Mouse (Mus musculus) embryonic facial prominence, embryonic 11.5 days (tissue): ENCODE data around the gene Glis3. TPM values are rescaled to one million over a fixed set of nuclear protein-coding genes. Genes with fewer than 3 reads are reported as not detected.

Source experiments
- ATAC-seq: fragments of 200-750 bp; cut with Nextera tagmentation; replicated peaks from 2 replicates; pipeline ENCODE4 v1.8.0; 2017; ENCODE audit warnings: low read depth; ENCODE audit not compliant: insufficient number of reproducible peaks, low FRiP score, low TSS enrichment
- DNase-seq: peaks from one replicate; pipeline ENCODE4 v3.0.0-alpha.2; 2015; ENCODE audit warnings: low spot score
- H3K27ac ChIP-seq: fragments of 300-500 bp; sonication (generic); replicated peaks from 2 replicates; pipeline ENCODE4 v1.5.1; 2014; ENCODE audit warnings: mild to moderate bottlenecking, low read depth, low read length, control low read depth
- H3K27me3 ChIP-seq: fragments of 300-500 bp; sonication (generic); 2 replicates; pipeline ENCODE4 v1.6.1; 2014; ENCODE audit warnings: mild to moderate bottlenecking, low read length, moderate library complexity, mixed read lengths; ENCODE audit not compliant: control insufficient read depth, insufficient read depth
- H3K36me3 ChIP-seq: fragments of 300-500 bp; sonication (generic); replicated peaks from 2 replicates; pipeline ENCODE4 v1.6.1; 2014; ENCODE audit warnings: low read depth, mild to moderate bottlenecking, low read length, moderate library complexity, mixed read lengths; ENCODE audit not compliant: control insufficient read depth, insufficient read depth
- H3K4me1 ChIP-seq: fragments of 300-500 bp; sonication (generic); 2 replicates; pipeline ENCODE4 v1.6.1; 2014; ENCODE audit warnings: low read length, mixed read lengths; ENCODE audit not compliant: control insufficient read depth, insufficient read depth
- H3K4me2 ChIP-seq: fragments of 300-500 bp; sonication (generic); 2 replicates; pipeline ENCODE4 v1.6.1; 2014; ENCODE audit warnings: low read depth, mild to moderate bottlenecking, control low read depth, low read length, moderate library complexity
- H3K4me3 ChIP-seq: fragments of 300-500 bp; sonication (generic); 2 replicates; pipeline ENCODE4 v1.5.1; 2014; ENCODE audit warnings: low read depth, low read length, control low read depth
- H3K9ac ChIP-seq: fragments of 300-500 bp; sonication (generic); replicated peaks from 2 replicates; pipeline ENCODE4 v1.6.1; 2014; ENCODE audit warnings: mild to moderate bottlenecking, control low read depth, low read length
- H3K9me3 ChIP-seq: fragments of 300-500 bp; sonication (generic); replicated peaks from 2 replicates; pipeline ENCODE4 v1.6.1; 2016; ENCODE audit warnings: mild to moderate bottlenecking, low read length, inconsistent platforms, mixed read lengths; ENCODE audit not compliant: control insufficient read depth
- WGBS: fragments of 180-500 bp; shearing (Covaris S2); extraction: QIAGEN DNeasy Blood & Tissue Kit; methylation state at CpG from one replicate; pipeline ENCODE4 v1.1.7; 2014; 5-methylcytosine and 5-hydroxymethylcytosine counted together
- polyA plus RNA-seq: library from polyadenylated mRNA; unstranded; fragments of >200 nt; fragmentation: Nextera tagmentation; extraction: Ambion mirVana; gene quantifications from 2 replicates; pipeline ENCODE4 v1.2.1, GENCODE M21; 2014

Gene Glis3
- polyA plus RNA-seq, 1 experiment from 2014 or later, result 2.0 TPM

DNA sequence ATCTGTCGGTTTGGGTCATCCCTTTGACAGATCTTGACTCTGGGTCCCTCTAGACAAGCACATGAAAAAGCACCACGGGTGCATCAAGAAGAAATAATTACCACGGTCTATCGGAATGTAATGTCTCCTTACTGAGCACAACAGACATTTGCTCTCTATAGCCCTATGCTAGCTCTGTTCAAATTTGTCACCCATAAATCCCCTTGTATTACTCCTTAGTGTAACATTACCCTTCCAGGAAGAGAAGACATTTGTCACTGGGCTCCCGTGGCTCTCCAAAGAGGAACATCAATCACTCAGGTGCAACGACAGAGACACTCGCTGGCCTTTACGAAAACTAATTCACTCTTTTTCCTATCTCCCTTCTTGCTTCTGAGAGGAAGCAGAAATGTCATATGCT, 413.0 kb downstream of the Glis3 start:
- no peak overlapping the region for H3K4me2 ChIP-seq
- H3K27me3 ChIP-seq, result no peaks in the 10 kb centered on the region
- DNase-seq (no peak), ATAC-seq (no peak)
- H3K36me3 ChIP-seq, result no peaks in the 10 kb centered on the region
- H3K27ac ChIP-seq, result no peak overlapping the region
- 85% methylated on average over 8 of the region's 8 CpGs for WGBS
- no peak overlapping the region for H3K4me3 ChIP-seq
- no peaks in the 10 kb centered on the region for H3K9me3 ChIP-seq
- no peak overlapping the region for H3K9ac ChIP-seq
- no peaks in the 10 kb centered on the region for H3K4me1 ChIP-seq

DNA sequence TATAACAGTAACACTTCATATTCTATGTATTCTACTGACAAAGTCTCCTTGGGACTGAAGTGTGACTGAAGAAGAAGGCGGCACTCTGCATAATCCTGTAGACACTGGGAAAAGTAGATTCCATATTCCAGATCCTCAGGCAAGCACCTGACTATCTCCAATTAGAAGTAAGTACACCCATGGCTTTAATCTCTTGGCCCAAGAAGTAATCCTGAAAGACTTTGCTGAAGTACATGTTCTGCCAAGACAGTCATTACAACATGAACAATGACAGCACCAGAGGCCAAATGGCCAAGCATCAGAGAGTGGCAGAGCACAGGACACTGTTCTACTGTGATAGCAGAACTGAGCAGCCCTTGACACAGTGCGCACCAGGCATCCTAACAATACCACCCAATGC, 414.1 kb downstream of the Glis3 start:
- Histone ChIP-seq H3K27me3 (no peaks in the 10 kb centered on the region), H3K9me3 (no peaks in the 10 kb centered on the region), H3K4me2 (no peak overlapping the region), H3K27ac (no peak overlapping the region), H3K9ac (no peak overlapping the region), H3K4me3 (no peak overlapping the region), H3K36me3 (no peaks in the 10 kb centered on the region), H3K4me1 (no peaks in the 10 kb centered on the region)
- DNase-seq (no peak), ATAC-seq (no peak)
- 91% methylated on average over 2 of the region's 2 CpGs for WGBS

DNA sequence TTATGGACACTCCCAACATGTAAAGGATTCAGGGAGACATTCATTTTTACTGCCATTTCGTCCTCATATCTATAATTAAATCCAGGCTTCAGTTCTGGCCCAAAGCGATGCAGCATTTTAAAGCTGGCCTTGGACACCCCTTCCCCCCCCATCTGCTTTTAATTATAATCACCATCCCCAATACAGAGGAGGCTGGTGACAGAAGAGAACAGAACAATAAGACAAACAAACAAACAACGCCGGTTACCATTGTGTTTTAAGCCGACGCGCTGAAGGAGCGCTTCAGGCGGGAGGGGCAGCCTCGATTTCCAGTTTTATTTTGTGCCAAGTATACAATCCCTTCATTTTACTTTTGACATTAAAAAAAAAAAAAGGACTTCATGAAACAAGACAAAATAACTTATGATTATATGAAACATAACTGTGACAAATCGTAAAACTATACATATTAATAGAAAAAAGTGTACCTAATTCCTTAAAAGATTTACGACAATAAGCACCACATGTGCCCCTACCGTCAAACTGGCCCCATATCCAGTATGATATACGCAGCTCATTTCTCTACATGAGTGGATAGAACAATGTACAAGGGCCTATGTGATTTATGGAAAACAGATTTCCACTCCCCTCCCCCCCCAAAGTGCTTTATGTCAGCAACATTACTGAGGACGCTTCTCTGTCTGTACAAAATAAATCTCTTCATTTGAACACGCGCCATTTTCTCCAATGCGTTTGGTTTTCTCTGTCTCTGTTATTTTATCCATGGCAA, 420.8 kb downstream of the Glis3 start:
- H3K4me1 ChIP-seq, result no peaks in the 10 kb centered on the region
- H3K27ac ChIP-seq, result no peak overlapping the region
- DNase-seq, result peak; percentile 66
- no peak overlapping the region for H3K9ac ChIP-seq
- WGBS, result 66% methylated on average over 18 of the region's 18 CpGs
- H3K4me3 ChIP-seq, result no peak overlapping the region
- no peak overlapping the region for H3K4me2 ChIP-seq
- H3K27me3 ChIP-seq, result no peaks in the 10 kb centered on the region
- H3K36me3 ChIP-seq, result no peaks in the 10 kb centered on the region
- no peaks in the 10 kb centered on the region for H3K9me3 ChIP-seq
- no peak; the same call in 1 of the 2 replicates for ATAC-seq

DNA sequence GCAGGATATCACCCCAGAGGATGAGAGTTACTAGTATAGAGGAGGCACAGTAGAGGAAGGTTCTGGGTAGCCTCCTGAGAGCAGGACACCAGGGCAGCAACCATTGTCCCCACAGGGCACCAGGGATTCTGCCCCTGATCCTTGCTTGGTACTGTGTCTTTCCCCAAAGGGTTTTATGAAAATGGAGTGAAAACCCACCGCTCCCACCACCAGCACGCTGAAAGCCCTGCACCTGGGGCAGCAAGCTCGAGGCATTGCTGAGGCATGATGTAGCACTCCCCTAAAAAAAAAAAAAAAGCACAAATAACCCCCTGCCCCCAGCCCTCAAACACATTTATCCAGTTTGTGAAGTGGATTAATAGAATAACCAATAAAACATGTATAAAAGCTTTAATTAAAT, 421.4 kb downstream of the Glis3 start:
- DNase-seq, result no peak
- no peak for ATAC-seq
- H3K4me1 ChIP-seq, result no peaks in the 10 kb centered on the region
- no peak overlapping the region for H3K27ac ChIP-seq
- no peak overlapping the region for H3K4me2 ChIP-seq
- H3K9ac ChIP-seq, result no peak overlapping the region
- no peak overlapping the region for H3K4me3 ChIP-seq
- no peaks in the 10 kb centered on the region for H3K36me3 ChIP-seq
- H3K27me3 ChIP-seq, result no peaks in the 10 kb centered on the region
- WGBS, result 40% methylated on average over 3 of the region's 3 CpGs
- H3K9me3 ChIP-seq, result no peaks in the 10 kb centered on the region

DNA sequence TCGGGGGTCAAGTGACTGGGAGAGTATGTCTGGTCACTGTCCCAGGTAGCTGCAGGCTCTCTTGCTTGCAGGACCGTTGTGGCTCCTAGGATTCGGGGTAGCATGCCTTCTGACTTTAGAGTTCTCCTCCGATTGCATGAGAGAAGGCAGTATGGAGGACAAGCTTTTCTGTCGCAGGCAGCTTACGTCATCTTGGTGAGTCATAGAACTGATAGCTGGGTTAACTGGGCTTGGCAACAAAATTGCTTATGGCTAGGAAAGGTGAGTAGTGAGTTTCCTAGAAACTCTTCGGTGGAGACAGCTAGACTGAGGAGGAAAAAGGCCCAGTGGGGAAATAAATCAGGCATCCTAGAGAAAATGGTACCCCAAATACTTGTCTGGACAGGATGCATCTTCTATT, 432.5 kb downstream of the Glis3 start:
- no peak for DNase-seq
- no peak overlapping the region for H3K4me3 ChIP-seq
- H3K27me3 ChIP-seq, result no peaks in the 10 kb centered on the region
- H3K4me1 ChIP-seq, result no peaks in the 10 kb centered on the region
- 88% methylated on average over 7 of the region's 7 CpGs for WGBS
- H3K27ac ChIP-seq, result no peak overlapping the region
- no peak overlapping the region for H3K4me2 ChIP-seq
- no peak overlapping the region for H3K9ac ChIP-seq
- no peaks in the 10 kb centered on the region for H3K9me3 ChIP-seq
- H3K36me3 ChIP-seq, result no peaks in the 10 kb centered on the region
- no peak for ATAC-seq

DNA sequence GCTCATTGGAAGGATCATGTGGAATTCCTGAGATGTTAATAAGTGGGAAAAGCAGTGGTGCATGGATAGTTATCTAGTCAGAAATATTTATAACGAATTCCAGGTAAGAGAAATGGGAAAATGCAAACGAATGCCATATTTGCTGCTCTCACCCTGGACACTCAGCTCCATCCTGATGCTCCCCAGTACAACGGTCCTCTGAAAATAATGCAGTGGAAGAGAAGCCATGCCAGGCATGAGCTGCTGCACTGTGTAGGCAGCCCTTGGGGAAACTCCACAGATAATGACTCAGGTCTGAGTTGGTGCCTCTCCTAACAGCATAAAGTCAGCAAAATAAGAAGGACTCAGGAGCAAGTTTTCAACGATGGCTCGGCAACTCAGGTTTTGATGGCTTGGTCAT, 433.7 kb downstream of the Glis3 start:
- 87% methylated on average over 5 of the region's 5 CpGs for WGBS
- no peak for ATAC-seq
- no peaks in the 10 kb centered on the region for H3K36me3 ChIP-seq

DNA sequence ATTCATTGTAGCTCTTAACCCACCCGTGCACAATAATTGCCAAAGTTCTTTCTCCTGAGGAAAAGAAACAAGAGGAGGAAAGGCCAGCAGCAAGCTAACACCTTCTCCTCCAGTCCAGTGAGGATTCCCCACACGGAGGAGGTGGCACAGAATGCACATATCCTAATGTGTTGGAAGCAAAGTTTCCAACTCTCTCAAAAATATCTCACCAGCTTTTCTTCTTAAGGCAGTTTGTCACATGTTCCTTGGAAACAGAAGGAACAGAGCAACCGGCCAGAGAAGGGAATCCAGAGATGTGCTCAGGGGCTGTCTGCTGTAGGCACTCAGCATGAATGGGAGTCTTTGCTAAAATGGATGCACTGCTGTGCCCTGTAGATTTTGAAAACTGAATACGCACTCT, 441.8 kb downstream of the Glis3 start:
- H3K27ac ChIP-seq, result no peak overlapping the region
- DNase-seq (no peak), ATAC-seq (no peak)
- H3K9ac ChIP-seq, result no peak overlapping the region
- no peaks in the 10 kb centered on the region for H3K9me3 ChIP-seq
- no peaks in the 10 kb centered on the region for H3K36me3 ChIP-seq
- no peak overlapping the region for H3K4me2 ChIP-seq
- H3K27me3 ChIP-seq, result no peaks in the 10 kb centered on the region
- 83% methylated on average over 4 of the region's 4 CpGs for WGBS
- H3K4me3 ChIP-seq, result no peak overlapping the region
- H3K4me1 ChIP-seq, result no peaks in the 10 kb centered on the region

More for the DNA sequence above, 433.7 kb downstream of the Glis3 start:
- no peak overlapping the region for H3K4me2 ChIP-seq
- no peaks in the 10 kb centered on the region for H3K27me3 ChIP-seq
- no peak overlapping the region for H3K9ac ChIP-seq
- no peak overlapping the region for H3K27ac ChIP-seq
- H3K9me3 ChIP-seq, result no peaks in the 10 kb centered on the region
- no peak overlapping the region for H3K4me3 ChIP-seq
- DNase-seq, result no peak
- H3K4me1 ChIP-seq, result no peaks in the 10 kb centered on the region

DNA sequence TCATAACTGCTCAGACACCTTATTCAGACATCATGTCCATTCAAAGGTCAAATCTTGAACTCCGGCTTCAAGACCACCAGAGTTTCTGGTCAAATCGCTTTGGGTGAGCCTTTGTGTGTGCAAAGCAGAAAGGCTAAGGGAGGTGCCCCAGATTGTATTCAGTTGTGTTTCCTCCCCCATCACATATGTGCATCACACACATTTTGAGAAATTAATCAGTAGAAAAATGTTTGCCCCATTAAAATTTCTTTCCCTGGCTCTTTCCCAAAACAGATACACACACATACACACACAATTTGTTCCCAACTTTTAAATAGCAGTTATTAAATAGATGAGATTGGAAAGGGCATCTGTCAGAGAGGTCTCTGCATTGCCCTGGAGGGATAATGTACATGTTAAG, 442.3 kb downstream of the Glis3 start:
- Histone ChIP-seq H3K9me3 (no peaks in the 10 kb centered on the region), H3K36me3 (no peaks in the 10 kb centered on the region), H3K9ac (no peak overlapping the region), H3K4me1 (no peaks in the 10 kb centered on the region), H3K4me2 (no peak overlapping the region), H3K27me3 (no peaks in the 10 kb centered on the region), H3K27ac (no peak overlapping the region), H3K4me3 (no peak overlapping the region)
- DNase-seq (no peak), ATAC-seq (no peak)
- 94% methylated on average over 2 of the region's 2 CpGs for WGBS
